Mouse (Mus musculus) C2C12 (cell line): Measurements from ENCODE around the gene Tmprss3.

Experiments used
- CEBPB ChIP-seq: IDR thresholded peaks from one replicate; pipeline ENCODE4 v1.6.1; 2011; ENCODE audit warnings: low read depth, mild to moderate bottlenecking, control low read depth, moderate library complexity
- CTCF ChIP-seq: IDR thresholded peaks from one replicate; pipeline ENCODE4 v1.5.1; 2011; ENCODE audit not compliant: control insufficient read depth, insufficient read depth, insufficient read length
- MAX ChIP-seq: IDR thresholded peaks from one replicate; pipeline ENCODE4 v1.6.1; 2011; ENCODE audit warnings: mild to moderate bottlenecking, control low read depth
- MYOD1 ChIP-seq: IDR thresholded peaks from one replicate; pipeline ENCODE4 v1.6.1; 2011; ENCODE audit warnings: low read depth; ENCODE audit not compliant: control insufficient read depth, insufficient read length
- USF1 ChIP-seq: IDR thresholded peaks from one replicate; pipeline ENCODE4 v1.6.1; 2011; ENCODE audit warnings: low read depth, mild to moderate bottlenecking, control low read depth, moderate library complexity

GRCm38 (mm10) chr17:31169796-31170195 lies 29.0 kb downstream of the Tmprss3 start:
- TF ChIP-seq CTCF, result no peak
- TF ChIP-seq MYOD1, result no peak
- TF ChIP-seq MAX, result no peak
- TF ChIP-seq USF1, result no peak
- TF ChIP-seq CEBPB, result no peak
